Mouse (Mus musculus) ES-Bruce4 (cell line): ENCODE data around the gene Armc9.

ENCODE experiments used
- CTCF ChIP-seq: IDR thresholded peaks from one replicate; pipeline ENCODE4 v1.8.1; 2011; ENCODE audit warnings: low read depth, low read length
- POLR2A ChIP-seq: IDR thresholded peaks from one replicate; pipeline ENCODE4 v1.8.1; 2011; ENCODE audit warnings: low read length; ENCODE audit not compliant: insufficient read depth

- TF ChIP-seq CTCF (no peak), POLR2A (no peak)
Observed at GRCm38 (mm10) chr1:86268492-86269189, 114.1 kb downstream of the Armc9 start.
